Mouse (Mus musculus) megakaryocyte, embryonic 14.5 days (primary cell): ENCODE measurements around the gene Adgrl3. TPM values are rescaled to one million over a fixed set of nuclear protein-coding genes. Genes with fewer than 3 reads are reported as not detected.

Source experiments
- H3K27me3 ChIP-seq: replicated peaks from 2 replicates; pipeline ENCODE3; 2012; ENCODE audit warnings: inconsistent platforms
- H3K36me3 ChIP-seq: replicated peaks from 2 replicates; pipeline ENCODE3; 2012; ENCODE audit warnings: low read length, inconsistent platforms, mixed read lengths
- H3K4me1 ChIP-seq: 2 replicates; pipeline ENCODE4 v1.6.1; 2012; ENCODE audit warnings: inconsistent platforms
- H3K4me3 ChIP-seq: replicated peaks from 2 replicates; pipeline ENCODE3; 2012; ENCODE audit warnings: moderate library complexity, mild to moderate bottlenecking, inconsistent platforms
- H3K9me3 ChIP-seq: 2 replicates; pipeline ENCODE4 v1.6.1; 2012; ENCODE audit warnings: inconsistent platforms
- FLI1 ChIP-seq: IDR thresholded peaks from 2 replicates; pipeline ENCODE4 v1.6.1; 2012; ENCODE audit warnings: low read length, inconsistent platforms, mixed read lengths
- GATA1 ChIP-seq: IDR thresholded peaks from 3 replicates; pipeline ENCODE4 v1.6.1; 2012; ENCODE audit warnings: mixed read lengths, low read length, inconsistent platforms, borderline replicate concordance
- polyA plus RNA-seq: library from polyadenylated mRNA; stranded (reverse); fragments of >175 nt; gene quantifications from 2 replicates; pipeline ENCODE4 v1.2.3, GENCODE M21; 2012; ENCODE audit warnings: low replicate concordance; ENCODE audit not compliant: insufficient read depth

Gene Adgrl3
- polyA plus RNA-seq, 1 experiment, result 0.10 TPM

- H3K27me3 ChIP-seq, result no peaks in the 10 kb centered on the region
- TF ChIP-seq GATA1, result no peak
- no peak for TF ChIP-seq FLI1
- no peaks in the 10 kb centered on the region for H3K9me3 ChIP-seq
- no peak overlapping the region for H3K4me3 ChIP-seq
- no peaks in the 10 kb centered on the region for H3K4me1 ChIP-seq
- no peaks in the 10 kb centered on the region for H3K36me3 ChIP-seq
Observed at GRCm38 (mm10) chr5:81317406-81318112, 297.6 kb downstream of the Adgrl3 start.

- no peak overlapping the region for H3K4me3 ChIP-seq
- no peaks in the 10 kb centered on the region for H3K27me3 ChIP-seq
- no peak for TF ChIP-seq GATA1
- no peak for TF ChIP-seq FLI1
- no peaks in the 10 kb centered on the region for H3K36me3 ChIP-seq
- H3K4me1 ChIP-seq, result no peaks in the 10 kb centered on the region
- H3K9me3 ChIP-seq, result no peaks in the 10 kb centered on the region
Observed at GRCm38 (mm10) chr5:81321276-81321934, 301.5 kb downstream of the Adgrl3 start.

- Histone ChIP-seq H3K4me1 (no peaks in the 10 kb centered on the region), H3K9me3 (no peaks in the 10 kb centered on the region), H3K27me3 (no peaks in the 10 kb centered on the region), H3K36me3 (no peaks in the 10 kb centered on the region), H3K4me3 (no peak overlapping the region)
- TF ChIP-seq GATA1, result no peak
- no peak for TF ChIP-seq FLI1
Observed at GRCm38 (mm10) chr5:81322064-81322463, 302.1 kb downstream of the Adgrl3 start.

GRCm38 (mm10) chr5:81326916-81327315 is 307.0 kb downstream of the Adgrl3 start:
- no peak overlapping the region for H3K4me3 ChIP-seq
- H3K36me3 ChIP-seq, result no peaks in the 10 kb centered on the region
- no peaks in the 10 kb centered on the region for H3K4me1 ChIP-seq
- H3K27me3 ChIP-seq, result no peaks in the 10 kb centered on the region
- TF ChIP-seq GATA1 (no peak), FLI1 (no peak)
- peaks cover 3% of the 10 kb centered on the region for H3K9me3 ChIP-seq

- H3K36me3 ChIP-seq, result no peaks in the 10 kb centered on the region
- TF ChIP-seq GATA1 (no peak), FLI1 (no peak)
- H3K4me3 ChIP-seq, result no peak overlapping the region
- no peaks in the 10 kb centered on the region for H3K27me3 ChIP-seq
- no peaks in the 10 kb centered on the region for H3K4me1 ChIP-seq
- H3K9me3 ChIP-seq, result peaks cover 3% of the 10 kb centered on the region
Observed at GRCm38 (mm10) chr5:81327392-81327791, 307.5 kb downstream of the Adgrl3 start.

- no peaks in the 10 kb centered on the region for H3K36me3 ChIP-seq
- no peaks in the 10 kb centered on the region for H3K27me3 ChIP-seq
- TF ChIP-seq GATA1, result no peak
- no peak for TF ChIP-seq FLI1
- H3K4me1 ChIP-seq, result no peaks in the 10 kb centered on the region
- no peak overlapping the region for H3K4me3 ChIP-seq
- peaks cover 3% of the 10 kb centered on the region for H3K9me3 ChIP-seq
Observed at GRCm38 (mm10) chr5:81329571-81329971, 309.6 kb downstream of the Adgrl3 start.

- TF ChIP-seq GATA1 (no peak), FLI1 (no peak)
- H3K36me3 ChIP-seq, result no peaks in the 10 kb centered on the region
- H3K4me1 ChIP-seq, result no peaks in the 10 kb centered on the region
- no peaks in the 10 kb centered on the region for H3K9me3 ChIP-seq
- H3K4me3 ChIP-seq, result no peak overlapping the region
- no peaks in the 10 kb centered on the region for H3K27me3 ChIP-seq
Observed at GRCm38 (mm10) chr5:81344330-81344729, 324.4 kb downstream of the Adgrl3 start.

- Histone ChIP-seq H3K9me3 (no peaks in the 10 kb centered on the region), H3K36me3 (no peaks in the 10 kb centered on the region), H3K27me3 (no peaks in the 10 kb centered on the region), H3K4me1 (no peaks in the 10 kb centered on the region), H3K4me3 (no peak overlapping the region)
- TF ChIP-seq GATA1 (no peak), FLI1 (no peak)
Observed at GRCm38 (mm10) chr5:81345096-81345435, 325.1 kb downstream of the Adgrl3 start.

GRCm38 (mm10) chr5:81345436-81346131 is 325.6 kb downstream of the Adgrl3 start:
- Histone ChIP-seq H3K27me3 (no peaks in the 10 kb centered on the region), H3K4me3 (no peak overlapping the region), H3K4me1 (no peaks in the 10 kb centered on the region), H3K36me3 (no peaks in the 10 kb centered on the region), H3K9me3 (no peaks in the 10 kb centered on the region)
- no peak for TF ChIP-seq FLI1
- TF ChIP-seq GATA1, result no peak

- H3K4me3 ChIP-seq, result no peak overlapping the region
- H3K4me1 ChIP-seq, result no peaks in the 10 kb centered on the region
- no peaks in the 10 kb centered on the region for H3K36me3 ChIP-seq
- no peak for TF ChIP-seq FLI1
- no peak for TF ChIP-seq GATA1
- H3K9me3 ChIP-seq, result no peaks in the 10 kb centered on the region
- H3K27me3 ChIP-seq, result no peaks in the 10 kb centered on the region
Observed at GRCm38 (mm10) chr5:81347571-81347970, 327.6 kb downstream of the Adgrl3 start.
